Mouse (Mus musculus) stomach, embryonic 16.5 days (tissue): Measurements from ENCODE around the gene Utrn. TPM values are rescaled to one million over a fixed set of nuclear protein-coding genes. Genes with fewer than 3 reads are reported as not detected.

ENCODE experiments used
- ATAC-seq: fragments of 200-750 bp; cut with Nextera tagmentation; 2 replicates; pipeline ENCODE4 v1.8.0; 2017; ENCODE audit warnings: moderate number of reproducible peaks, moderate TSS enrichment; ENCODE audit not compliant: insufficient read depth, low FRiP score
- H3K27ac ChIP-seq: fragments of 300-500 bp; sonication (generic); 2 replicates; pipeline ENCODE4 v1.5.1; 2014; ENCODE audit warnings: low read length
- H3K27me3 ChIP-seq: fragments of 300-500 bp; sonication (generic); 2 replicates; pipeline ENCODE4 v1.6.1; 2014; ENCODE audit warnings: low read length, control low read depth, mixed read lengths; ENCODE audit not compliant: control insufficient read depth, insufficient read depth
- H3K36me3 ChIP-seq: fragments of 300-500 bp; sonication (generic); 2 replicates; pipeline ENCODE4 v1.6.1; 2014; ENCODE audit warnings: low read length; ENCODE audit not compliant: control insufficient read depth, insufficient read depth
- H3K4me1 ChIP-seq: fragments of 300-500 bp; sonication (generic); 2 replicates; pipeline ENCODE4 v1.6.1; 2014; ENCODE audit warnings: low read length, control low read depth, mixed read lengths; ENCODE audit not compliant: control insufficient read depth, insufficient read depth
- H3K4me2 ChIP-seq: fragments of 300-500 bp; sonication (generic); 2 replicates; pipeline ENCODE4 v1.6.1; 2014; ENCODE audit warnings: low read depth, low read length, mixed read lengths
- H3K4me3 ChIP-seq: fragments of 300-500 bp; sonication (generic); replicated peaks from 2 replicates; pipeline ENCODE4 v1.5.1; 2014; ENCODE audit warnings: mild to moderate bottlenecking, low read length
- H3K9ac ChIP-seq: fragments of 300-500 bp; sonication (generic); 2 replicates; pipeline ENCODE4 v1.6.1; 2014; ENCODE audit warnings: low read length
- H3K9me3 ChIP-seq: fragments of 300-500 bp; sonication (generic); replicated peaks from 2 replicates; pipeline ENCODE4 v1.6.1; 2016; ENCODE audit warnings: low read length, control low read depth; ENCODE audit not compliant: control insufficient read depth
- WGBS: fragments of 180-500 bp; shearing (Covaris S2); extraction: QIAGEN DNeasy Blood & Tissue Kit; methylation state at CpG from one replicate; pipeline ENCODE4 v1.1.7; 2014; 5-methylcytosine and 5-hydroxymethylcytosine counted together
- polyA plus RNA-seq: library from polyadenylated mRNA; unstranded; fragments of >200 nt; fragmentation: Nextera tagmentation; extraction: Ambion mirVana; gene quantifications from 2 replicates; pipeline ENCODE4 v1.2.1, GENCODE M21; 2015

Gene Utrn
- polyA plus RNA-seq, 1 experiment from 2014 or later: 72.0 TPM

GRCm38 (mm10) chr10:12865201-12865600, 4.0 kb downstream of the Utrn start:
- no peaks in the 10 kb centered on the region for H3K27me3 ChIP-seq

GRCm38 (mm10) chr10:12863581-12863980, 5.6 kb downstream of the Utrn start:
- peaks cover 13% of the 10 kb centered on the region for H3K4me1 ChIP-seq
- H3K27me3 ChIP-seq: no peaks in the 10 kb centered on the region
- WGBS: 88% methylated on average over 9 of the region's 9 CpGs
- H3K4me3 ChIP-seq: no peak overlapping the region
- peaks cover 9% of the 10 kb centered on the region; the same call in 1 of the 2 replicates for H3K36me3 ChIP-seq
- no peak overlapping the region for H3K27ac ChIP-seq
- no peaks in the 10 kb centered on the region for H3K9me3 ChIP-seq
- no peak for ATAC-seq
- no peak overlapping the region for H3K9ac ChIP-seq
- H3K4me2 ChIP-seq: no peak overlapping the region

More at GRCm38 (mm10) chr10:12865201-12865600, 4.0 kb downstream of the Utrn start:
- no peak for ATAC-seq
- H3K4me1 ChIP-seq: peaks cover 13% of the 10 kb centered on the region
- no peak overlapping the region for H3K27ac ChIP-seq
- peaks cover 6% of the 10 kb centered on the region; the same call in 1 of the 2 replicates for H3K36me3 ChIP-seq
- whole genome bisulfite sequencing: 79% methylated on average over 6 of the region's 6 CpGs
- no peak overlapping the region for H3K9ac ChIP-seq
- no peak overlapping the region for H3K4me2 ChIP-seq
- H3K9me3 ChIP-seq: no peaks in the 10 kb centered on the region
- H3K4me3 ChIP-seq: no peak overlapping the region

DNA sequence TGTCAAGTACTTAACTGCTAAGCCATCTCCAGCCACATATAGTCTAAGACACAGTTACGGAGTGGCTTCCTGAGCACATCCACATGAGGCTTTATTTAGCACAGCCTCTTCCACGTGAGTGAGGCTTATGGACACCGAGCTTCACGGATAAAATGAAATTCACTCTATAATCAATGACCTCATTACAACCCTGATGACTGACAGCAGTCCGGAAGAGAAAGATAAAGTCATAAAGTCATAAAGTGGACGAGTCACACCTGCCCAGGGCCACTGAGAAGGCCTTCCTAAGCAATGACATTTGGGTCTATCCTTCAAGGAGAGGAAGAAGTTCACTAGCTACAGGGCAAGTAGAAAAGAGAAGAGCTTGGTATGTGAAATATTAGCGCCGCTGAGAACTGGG, 7.1 kb downstream of the Utrn start:
- H3K36me3 ChIP-seq: peaks cover 9% of the 10 kb centered on the region; the same call in 1 of the 2 replicates
- H3K4me1 ChIP-seq: peaks cover 11% of the 10 kb centered on the region
- ATAC-seq: no peak
- WGBS: 80% methylated on average over 8 of the region's 8 CpGs
- no peaks in the 10 kb centered on the region for H3K27me3 ChIP-seq
- H3K9ac ChIP-seq: no peak overlapping the region
- no peaks in the 10 kb centered on the region for H3K9me3 ChIP-seq
- H3K4me2 ChIP-seq: no peak overlapping the region
- H3K4me3 ChIP-seq: no peak overlapping the region
- no peak overlapping the region for H3K27ac ChIP-seq

DNA sequence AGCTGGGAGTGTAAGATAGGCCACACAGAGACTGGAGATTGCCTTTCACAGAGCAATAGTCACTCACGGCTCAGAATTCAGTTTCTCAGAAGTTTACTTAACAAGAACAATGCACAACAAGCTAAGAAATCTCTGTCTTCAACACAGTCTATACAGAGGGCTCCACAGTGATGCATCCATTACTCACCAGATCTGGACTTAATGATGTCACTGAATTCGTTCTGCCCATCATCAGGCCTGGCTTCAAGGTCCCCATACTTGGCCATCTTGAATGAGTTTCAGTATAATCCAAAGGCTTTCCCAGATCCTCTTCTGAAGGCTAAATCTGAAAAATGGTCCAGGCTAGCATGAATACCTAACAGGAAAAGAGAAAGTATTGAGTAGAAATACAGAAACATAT, 7.8 kb downstream of the Utrn start:
- H3K27ac ChIP-seq: no peak overlapping the region
- peaks cover 4% of the 10 kb centered on the region; the same call in 1 of the 2 replicates for H3K4me1 ChIP-seq
- no peak overlapping the region for H3K4me2 ChIP-seq
- peaks cover 9% of the 10 kb centered on the region; the same call in 1 of the 2 replicates for H3K36me3 ChIP-seq
- no peak overlapping the region for H3K4me3 ChIP-seq
- no peaks in the 10 kb centered on the region for H3K9me3 ChIP-seq
- 68% methylated on average over 2 of the region's 2 CpGs for WGBS
- no peaks in the 10 kb centered on the region for H3K27me3 ChIP-seq
- no peak overlapping the region for H3K9ac ChIP-seq
- ATAC-seq: no peak

DNA sequence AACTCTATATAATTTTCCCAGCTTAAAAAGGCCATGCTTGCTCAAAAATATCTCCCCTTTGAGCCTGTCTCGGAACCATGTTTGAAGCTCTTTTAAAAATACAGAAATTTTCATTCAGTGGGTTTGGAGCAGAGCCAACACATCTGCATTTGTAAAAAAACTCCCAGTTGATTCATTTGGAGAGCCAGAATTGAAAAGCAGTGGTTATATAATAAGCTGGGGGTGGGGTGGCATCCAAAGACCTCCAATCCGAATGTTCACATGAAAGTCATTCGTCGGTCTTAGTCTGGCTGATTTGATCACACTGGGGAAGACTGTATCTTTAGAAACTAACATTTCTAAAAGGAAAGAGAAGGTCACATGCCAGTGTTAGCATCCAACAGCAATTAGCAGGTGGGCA, 8.4 kb downstream of the Utrn start:
- H3K27ac ChIP-seq: no peak overlapping the region
- no peak overlapping the region for H3K9ac ChIP-seq
- H3K4me3 ChIP-seq: no peak overlapping the region
- 80% methylated on average over 4 of the region's 4 CpGs for WGBS
- no peaks in the 10 kb centered on the region for H3K9me3 ChIP-seq
- no peak overlapping the region for H3K4me2 ChIP-seq
- H3K4me1 ChIP-seq: peaks cover 4% of the 10 kb centered on the region; the same call in 1 of the 2 replicates
- no peak for ATAC-seq
- H3K36me3 ChIP-seq: peaks cover 13% of the 10 kb centered on the region; the same call in 1 of the 2 replicates
- no peaks in the 10 kb centered on the region for H3K27me3 ChIP-seq

GRCm38 (mm10) chr10:12860331-12860730, 8.8 kb downstream of the Utrn start:
- Histone ChIP-seq H3K27me3 (no peaks in the 10 kb centered on the region), H3K4me1 (peaks cover 4% of the 10 kb centered on the region; the same call in 1 of the 2 replicates), H3K4me3 (no peak overlapping the region), H3K9me3 (no peaks in the 10 kb centered on the region), H3K27ac (no peak overlapping the region), H3K9ac (no peak overlapping the region), H3K4me2 (no peak overlapping the region), H3K36me3 (peaks cover 13% of the 10 kb centered on the region; the same call in 1 of the 2 replicates)
- no peak for ATAC-seq
- WGBS: 75% methylated on average over 7 of the region's 7 CpGs

DNA sequence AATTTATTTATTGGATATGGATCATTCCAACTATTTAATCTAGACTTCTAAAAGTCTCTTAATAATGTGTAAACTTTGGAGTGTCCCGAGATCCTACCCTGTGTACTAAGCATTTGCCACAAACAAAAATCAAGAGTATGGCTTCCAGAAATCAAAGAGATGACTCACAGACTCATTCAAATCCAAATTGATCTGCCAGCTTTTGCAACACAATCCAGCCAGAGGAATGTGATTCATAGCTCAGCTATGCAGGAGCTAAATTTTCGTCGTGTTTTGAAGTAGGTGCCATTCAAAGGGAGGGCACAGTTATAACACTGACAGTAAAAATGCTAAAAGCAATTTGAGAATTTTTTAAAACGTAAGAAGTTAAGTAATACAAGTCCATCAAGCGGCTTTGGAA, 11.1 kb downstream of the Utrn start:
- H3K9me3 ChIP-seq: no peaks in the 10 kb centered on the region
- H3K4me2 ChIP-seq: no peak overlapping the region
- H3K9ac ChIP-seq: no peak overlapping the region
- no peak overlapping the region for H3K4me3 ChIP-seq
- H3K4me1 ChIP-seq: peaks cover 13% of the 10 kb centered on the region
- peaks cover 13% of the 10 kb centered on the region; the same call in 1 of the 2 replicates for H3K36me3 ChIP-seq
- H3K27ac ChIP-seq: no peak overlapping the region
- 64% methylated on average over 5 of the region's 5 CpGs for WGBS
- no peak for ATAC-seq
- no peaks in the 10 kb centered on the region for H3K27me3 ChIP-seq

- Histone ChIP-seq H3K27ac (peak overlapping the region; percentile 66; the same call in 1 of the 2 replicates), H3K4me1 (peaks cover 18% of the 10 kb centered on the region), H3K4me2 (no peak overlapping the region), H3K9me3 (no peaks in the 10 kb centered on the region), H3K27me3 (no peaks in the 10 kb centered on the region), H3K9ac (no peak overlapping the region), H3K4me3 (no peak overlapping the region), H3K36me3 (0 out of 2 replicates have a peak, but pooled peaks cover 4% of the 10 kb centered on the region)
- peak; percentile 71 for ATAC-seq
- 65% methylated on average over 6 of the region's 6 CpGs for WGBS
These were observed 14.9 kb downstream of the Utrn start for GRCm38 (mm10) chr10:12854298-12854697.

DNA sequence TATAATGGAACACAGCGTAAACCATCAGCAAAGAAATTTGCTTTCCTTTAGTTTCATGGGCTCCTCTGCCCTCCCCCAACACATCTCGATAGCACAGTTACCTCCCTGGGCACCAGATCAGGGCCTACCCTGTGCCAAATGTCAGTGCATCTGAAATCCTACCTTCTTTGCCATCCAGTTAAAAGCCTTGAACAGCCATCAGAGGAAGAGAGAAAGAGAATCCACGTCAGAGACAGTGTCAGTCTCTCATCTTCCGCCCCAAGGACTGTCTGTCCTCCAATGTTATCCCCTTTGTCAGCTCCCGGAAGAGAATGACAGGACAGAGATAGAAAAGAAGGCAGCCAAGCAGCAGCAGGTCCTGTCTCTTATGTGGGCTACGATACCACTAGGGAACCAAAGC, 15.4 kb downstream of the Utrn start:
- Histone ChIP-seq H3K4me1 (peaks cover 18% of the 10 kb centered on the region), H3K27ac (peak overlapping the region; percentile 66), H3K27me3 (no peaks in the 10 kb centered on the region), H3K4me3 (no peak overlapping the region), H3K4me2 (no peak overlapping the region), H3K36me3 (0 out of 2 replicates have a peak, but pooled peaks cover 4% of the 10 kb centered on the region), H3K9ac (no peak overlapping the region), H3K9me3 (no peaks in the 10 kb centered on the region)
- no peak for ATAC-seq
- WGBS: 63% methylated on average over 6 of the region's 6 CpGs
